Comparison of ENCODE assay signal across 8 mouse cellular contexts in the genomic region with DNA sequence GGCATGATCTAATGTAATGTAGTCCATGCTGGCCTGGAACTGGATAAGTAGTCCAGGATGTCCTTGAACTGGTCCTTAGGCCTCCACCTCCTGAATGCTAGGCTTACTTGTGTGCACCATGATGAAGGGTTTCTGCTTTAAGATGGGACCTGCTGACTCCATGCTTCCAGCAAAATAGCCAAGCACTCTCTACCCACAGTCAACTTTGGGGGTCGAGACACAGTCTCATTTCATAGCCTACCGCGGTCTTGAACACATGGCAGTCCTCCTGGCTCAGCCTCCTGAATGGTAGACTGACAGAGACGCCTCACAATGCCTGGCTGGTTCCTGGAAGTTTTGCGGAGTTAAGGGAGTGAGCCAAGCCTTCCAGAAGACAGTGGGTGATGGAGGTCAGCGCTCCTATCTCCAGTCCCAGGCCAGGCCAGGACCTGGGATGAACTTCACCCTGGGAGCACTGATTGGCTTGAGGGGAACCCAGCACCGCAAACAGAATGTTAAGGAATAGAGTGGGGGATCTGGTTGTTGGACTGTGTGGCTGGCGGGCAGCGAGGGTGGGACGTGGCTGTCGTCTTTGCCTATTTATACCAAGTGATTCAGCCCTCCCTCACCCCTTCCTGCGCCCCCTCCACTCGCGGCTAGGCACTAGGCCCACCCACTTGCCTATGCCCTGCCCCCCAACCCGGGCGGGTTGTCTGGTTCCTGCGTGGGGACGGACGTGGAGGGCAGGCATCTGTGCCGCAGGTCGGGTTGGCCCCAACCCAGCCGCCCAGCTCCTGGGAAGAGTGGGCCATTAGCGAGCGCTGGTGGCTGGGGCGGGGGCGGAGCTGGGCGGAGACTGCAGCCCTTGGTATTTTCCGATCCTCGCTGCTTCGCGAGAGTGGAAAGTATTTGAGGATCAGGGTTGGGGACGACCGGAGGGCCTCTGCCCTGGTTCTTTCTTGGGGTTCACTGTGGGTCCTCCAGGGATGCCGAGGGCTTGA. TPM values are rescaled to one million over a fixed set of nuclear protein-coding genes. Genes with fewer than 3 reads are reported as not detected.
DNase-seq lines count a peak whose midpoint lies in the region; ATAC-seq and TF ChIP-seq lines count a peak whose summit lies in the region.

No protein-coding gene starts in this region.

- peak overlapping the region; percentile 64 for H3K27ac ChIP-seq in forebrain, postnatal 0 days (ENCODE audit: low read depth, low read length)

- no peak for TF ChIP-seq CTCF in forebrain, postnatal 0 days (IDR thresholded peaks at IDR 0.05; ENCODE audit: low read depth)

- peak; percentile 75 to 76 for DNase-seq in CD8-positive naive resting alpha-beta T cell, adult 2 months (ENCODE audit: low read depth in 2 of 2, low spot score in 2 of 2)
- DNase-seq in adrenal gland, postnatal 10 days, result peak; percentile 92
- DNase-seq in forebrain, postnatal 0 days, result peak; percentile 62
- peak; percentile 93 for DNase-seq in heart, postnatal 4 days
- peak; percentile 64 to 77 for DNase-seq in layer of hippocampus, postnatal 36 days
- peak; percentile 92 to 95 for DNase-seq in lung, postnatal 4 days
- DNase-seq in right cerebral cortex, adult 2 months (ENCODE audit: low spot score in 2 of 2), result peak; percentile 79 to 81
- DNase-seq in urinary bladder, postnatal 14 days (ENCODE audit: low spot score), result peak; percentile 82

- ATAC-seq in forebrain, postnatal 0 days, result peak; percentile 50

- peak overlapping the region; percentile 35 for H3K4me3 ChIP-seq in forebrain, postnatal 0 days (ENCODE audit: low read depth, low read length)

- peak overlapping the region; percentile 64 for H3K4me2 ChIP-seq in forebrain, postnatal 0 days (ENCODE audit: low read depth)

- no peaks in the 10 kb centered on the region for H3K27me3 ChIP-seq in forebrain, postnatal 0 days (ENCODE audit: insufficient read depth, low read length)

- no peaks in the 10 kb centered on the region for H3K36me3 ChIP-seq in forebrain, postnatal 0 days (ENCODE audit: insufficient read depth)

- 12% methylated on average over 34 of the region's 34 CpGs for WGBS in forebrain, postnatal 0 days

- peaks cover 10% of the 10 kb centered on the region for H3K4me1 ChIP-seq in forebrain, postnatal 0 days (ENCODE audit: insufficient read depth)

- H3K9ac ChIP-seq in forebrain, postnatal 0 days, result peak overlapping the region; percentile 55

- no peaks in the 10 kb centered on the region for H3K9me3 ChIP-seq in forebrain, postnatal 0 days (ENCODE audit: low read length)

RNA-seq across cellular contexts. Expression of a gene that starts 18.2 kb away (rescaled TPM):
- total RNA-seq in adrenal gland, postnatal 10 days (2021), result 1 to 10 TPM in 1 of 2 experiments, under 1 TPM in 1; 0.96 to 2.3 TPM
- 1.7 and 3.2 TPM in 2 replicates for total RNA-seq in forebrain, postnatal 0 days (2014; rRNA removed)
- 10.0 and 13.3 TPM in 2 replicates for polyA plus RNA-seq in forebrain, postnatal 0 days (2015; fragmentation: Nextera tagmentation; extraction: Ambion mirVana)
- total RNA-seq in heart, postnatal 4 days (2021), result 1 to 10 TPM; 3.6 to 4.3 TPM
- total RNA-seq in layer of hippocampus, postnatal 36 days (2021), result 1 to 10 TPM; 2.2 to 4.9 TPM

RNA-seq across cellular contexts. Expression of a gene that starts 33.6 kb away (rescaled TPM):
- total RNA-seq in adrenal gland, postnatal 10 days (2021), result 10 to 100 TPM; 22.7 to 26.3 TPM
- 36.5 and 47.7 TPM in 2 replicates for total RNA-seq in forebrain, postnatal 0 days (2014; rRNA removed)
- 15.1 and 15.5 TPM in 2 replicates for polyA plus RNA-seq in forebrain, postnatal 0 days (2015; fragmentation: Nextera tagmentation; extraction: Ambion mirVana)
- total RNA-seq in heart, postnatal 4 days (2021), result 10 to 100 TPM; 12.8 to 13.8 TPM
- 10 to 100 TPM; 16.8 to 18.1 TPM for total RNA-seq in layer of hippocampus, postnatal 36 days (2021)

RNA-seq across cellular contexts. Expression of a gene that starts 46.3 kb away (rescaled TPM):
- 100 to 1,000 TPM; 210 to 233 TPM for total RNA-seq in adrenal gland, postnatal 10 days (2021)
- 130 and 146 TPM in 2 replicates for total RNA-seq in forebrain, postnatal 0 days (2014; rRNA removed)
- 255 and 310 TPM in 2 replicates for polyA plus RNA-seq in forebrain, postnatal 0 days (2015; fragmentation: Nextera tagmentation; extraction: Ambion mirVana)
- 100 to 1,000 TPM; 218 to 233 TPM for total RNA-seq in heart, postnatal 4 days (2021)
- 100 to 1,000 TPM; 131 to 145 TPM for total RNA-seq in layer of hippocampus, postnatal 36 days (2021)

RNA-seq across cellular contexts. Expression of a gene that starts 53.9 kb away (rescaled TPM):
- total RNA-seq in adrenal gland, postnatal 10 days (2021), result 10 to 100 TPM; 28.0 to 34.4 TPM
- total RNA-seq in forebrain, postnatal 0 days (2014; rRNA removed), result 36.2 and 36.4 TPM in 2 replicates
- 32.0 and 39.8 TPM in 2 replicates for polyA plus RNA-seq in forebrain, postnatal 0 days (2015; fragmentation: Nextera tagmentation; extraction: Ambion mirVana)
- 10 to 100 TPM; 14.4 to 19.2 TPM for total RNA-seq in heart, postnatal 4 days (2021)
- 10 to 100 TPM; 15.1 to 16.2 TPM for total RNA-seq in layer of hippocampus, postnatal 36 days (2021)

RNA-seq across cellular contexts. Expression of a gene that starts 55.4 kb away (rescaled TPM):
- total RNA-seq in adrenal gland, postnatal 10 days (2021), result under 1 TPM; 0.36 to 0.79 TPM
- 3.5 and 6.0 TPM in 2 replicates for total RNA-seq in forebrain, postnatal 0 days (2014; rRNA removed)
- 2.4 and 3.3 TPM in 2 replicates for polyA plus RNA-seq in forebrain, postnatal 0 days (2015; fragmentation: Nextera tagmentation; extraction: Ambion mirVana)
- total RNA-seq in heart, postnatal 4 days (2021), result under 1 TPM; 0.38 to 0.60 TPM
- 1 to 10 TPM; 1.7 to 1.8 TPM for total RNA-seq in layer of hippocampus, postnatal 36 days (2021)

Comparison
In these comparisons a context has a peak if more than half of its experiments do, and no peak if none do; other contexts are left out.
1. Peak in every context shown above with its lines: DNase-seq, ATAC-seq, H3K4me3 ChIP-seq and H3K27ac ChIP-seq.